Mouse (Mus musculus) lung, postnatal 0 days (tissue): Measurements from ENCODE around the gene Olfr638. TPM values are rescaled to one million over a fixed set of nuclear protein-coding genes. Genes with fewer than 3 reads are reported as not detected.
"Not testable (repeated sequence)": the region's sequence is repeated elsewhere in the genome, so short reads cannot be mapped to it uniquely, and the experiment has no call there.

Experiments used
- ATAC-seq: fragments of 200-750 bp; cut with Nextera tagmentation; 2 replicates; pipeline ENCODE4 v1.8.0; 2017; ENCODE audit warnings: moderate library complexity
- DNase-seq: peaks from one replicate; pipeline ENCODE4 v3.0.0-alpha.2; 2016; ENCODE audit warnings: low spot score
- H3K27ac ChIP-seq: fragments of 300-500 bp; sonication (generic); 2 replicates; pipeline ENCODE4 v1.5.1; 2014; ENCODE audit warnings: antibody characterized with exemption, mild to moderate bottlenecking, low read length, mixed read lengths
- H3K27me3 ChIP-seq: fragments of 300-500 bp; sonication (generic); replicated peaks from 2 replicates; pipeline ENCODE4 v1.6.1; 2014; ENCODE audit warnings: low read length, mixed read lengths; ENCODE audit not compliant: insufficient read depth
- H3K36me3 ChIP-seq: fragments of 300-500 bp; sonication (generic); 2 replicates; pipeline ENCODE4 v1.6.1; 2014; ENCODE audit warnings: low read length, mixed read lengths; ENCODE audit not compliant: insufficient read depth
- H3K4me1 ChIP-seq: fragments of 300-500 bp; sonication (generic); 2 replicates; pipeline ENCODE4 v1.6.1; 2014; ENCODE audit warnings: antibody characterized with exemption, low read depth, low read length, mixed read lengths; ENCODE audit not compliant: insufficient read depth
- H3K4me2 ChIP-seq: fragments of 300-500 bp; sonication (generic); replicated peaks from 2 replicates; pipeline ENCODE4 v1.6.1; 2014; ENCODE audit warnings: low read depth, mild to moderate bottlenecking, low read length, moderate library complexity, mixed read lengths
- H3K4me3 ChIP-seq: fragments of 300-500 bp; sonication (generic); 2 replicates; pipeline ENCODE4 v1.5.1; 2014; ENCODE audit warnings: low read depth, low read length
- H3K9ac ChIP-seq: fragments of 300-500 bp; sonication (generic); replicated peaks from 2 replicates; pipeline ENCODE4 v1.6.1; 2014; ENCODE audit warnings: low read depth, mild to moderate bottlenecking
- H3K9me3 ChIP-seq: fragments of 300-500 bp; sonication (generic); 2 replicates; pipeline ENCODE4 v1.6.1; 2016; ENCODE audit warnings: low read length, mixed read lengths
- CTCF ChIP-seq: IDR thresholded peaks from 2 replicates; pipeline ENCODE4 v1.5.1; 2016; ENCODE audit warnings: antibody characterized with exemption, mild to moderate bottlenecking
- EP300 ChIP-seq: IDR thresholded peaks from 2 replicates; pipeline ENCODE4 v1.6.1; 2016; ENCODE audit warnings: antibody characterized with exemption, mild to moderate bottlenecking, control low read depth
- WGBS: fragments of 180-500 bp; shearing (Covaris S2); extraction: QIAGEN DNeasy Blood & Tissue Kit; methylation state at CpG from one replicate; pipeline ENCODE4 v1.1.7; 2014; 5-methylcytosine and 5-hydroxymethylcytosine counted together
- polyA plus RNA-seq: library from polyadenylated mRNA; unstranded; fragments of >200 nt; fragmentation: Nextera tagmentation; extraction: Ambion mirVana; gene quantifications from 2 replicates; pipeline ENCODE4 v1.2.1, GENCODE M21; 2015

Gene Olfr638
- not detected in 2 replicates for polyA plus RNA-seq

DNA sequence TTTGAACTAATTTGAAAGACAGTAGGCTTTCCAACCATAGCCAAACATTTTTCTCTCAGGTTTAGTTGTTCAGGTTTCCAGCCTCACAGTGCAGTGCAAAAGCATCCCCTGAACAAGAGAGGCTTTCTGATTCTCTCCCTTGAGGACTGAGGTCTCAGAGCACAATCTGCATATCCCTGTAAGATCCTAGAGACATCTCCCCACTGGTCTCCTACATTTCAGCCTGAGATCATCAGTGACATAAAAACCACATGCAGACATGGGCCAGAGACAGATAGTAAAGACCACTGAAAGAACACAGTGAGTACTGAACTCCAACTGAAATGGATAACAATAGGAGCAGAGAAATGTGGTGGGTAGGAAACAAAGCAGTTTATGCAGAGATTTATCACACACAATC is at the start of gene Olfr638:
Gene Olfr638 (plus strand): TSS at position 301 of the 400 bp plus-strand sequence.
- Histone ChIP-seq H3K4me3 (no peak within 1 kb of the TSS), H3K27ac (no peak within 1 kb of the TSS), H3K4me1 (no peaks in the 10 kb centered on the region), H3K9ac (no peak within 1 kb of the TSS), H3K4me2 (no peak within 1 kb of the TSS), H3K27me3 (no peaks in the 10 kb centered on the region), H3K36me3 (no peaks in the 10 kb centered on the region), H3K9me3 (no peaks in the 10 kb centered on the region)
- no peak for ATAC-seq
- DNase-seq: no peak
- TF ChIP-seq CTCF: no peak

DNA sequence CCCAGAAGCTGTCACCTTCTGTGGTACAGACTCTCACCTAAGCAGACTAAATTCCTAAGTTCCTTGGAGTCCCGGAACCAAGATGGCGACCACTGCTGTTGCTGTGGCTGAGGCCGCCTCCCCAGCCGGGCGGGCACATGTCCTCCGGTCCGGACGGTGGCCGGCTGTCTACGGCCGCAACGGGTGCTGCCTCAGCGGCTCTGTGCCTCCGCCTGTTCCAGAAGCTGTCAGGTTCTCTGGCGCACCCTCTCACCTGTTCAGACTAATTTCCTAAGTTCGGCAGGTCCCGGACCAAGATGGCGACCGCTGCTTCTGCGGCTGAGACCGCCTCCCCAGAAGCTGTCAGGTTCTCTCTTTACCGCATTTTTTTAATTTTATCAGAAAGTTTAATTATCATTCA is 31.7 kb upstream of the Olfr638 start:
- H3K4me1 ChIP-seq, H3K4me2 ChIP-seq, H3K27ac ChIP-seq, H3K4me3 ChIP-seq, ATAC-seq, H3K9me3 ChIP-seq, H3K27me3 ChIP-seq, DNase-seq, H3K9ac ChIP-seq, H3K36me3 ChIP-seq: not testable (repeated sequence)
- WGBS: 93% methylated on average over 22 of the region's 22 CpGs

DNA sequence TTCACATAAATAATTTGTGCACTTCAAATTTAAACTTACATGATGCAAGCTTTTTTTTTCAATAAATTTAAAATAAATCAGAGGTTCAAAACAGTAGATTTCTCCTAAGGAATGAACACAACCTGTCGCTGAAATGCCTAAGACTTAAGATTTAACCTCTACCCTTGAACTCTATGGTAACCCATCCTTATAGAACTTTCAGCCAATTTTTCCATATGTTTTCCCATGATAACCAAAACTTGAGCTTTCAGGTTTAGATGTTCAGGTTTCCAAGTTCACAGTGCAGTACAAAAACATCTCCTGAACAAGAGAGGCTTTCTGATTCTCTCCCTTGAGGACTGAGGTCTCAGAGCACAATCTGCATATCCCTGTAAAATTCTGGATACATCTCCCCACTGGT is 27.7 kb upstream of the Olfr638 start, which contains the start of gene Olfr635:
Gene Olfr635 (plus strand): TSS at position 301 of the 400 bp plus-strand sequence.
- DNase-seq: no peak

DNA sequence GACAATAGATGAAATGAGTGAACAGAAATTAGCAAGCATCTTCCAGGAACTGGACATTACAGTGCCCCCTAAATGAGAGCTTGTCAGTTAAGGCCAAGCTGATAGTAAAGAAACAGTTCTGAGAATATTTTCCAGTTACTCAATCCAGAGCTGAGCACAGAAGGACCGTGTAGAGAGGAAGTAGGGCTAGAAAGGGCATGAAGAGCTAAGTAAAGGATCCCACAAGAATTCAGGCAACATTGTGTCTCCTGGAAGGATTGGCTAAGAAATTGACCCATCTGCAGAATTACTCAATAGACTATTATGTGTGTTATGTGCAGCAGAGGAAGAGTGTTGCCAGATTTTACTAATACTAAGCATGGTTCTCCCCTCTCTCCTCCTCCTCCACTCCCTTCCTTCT is 26.8 kb upstream of the Olfr638 start:
- H3K36me3 ChIP-seq: no peaks in the 10 kb centered on the region
- no peaks in the 10 kb centered on the region for H3K9me3 ChIP-seq
- H3K4me2 ChIP-seq: no peak overlapping the region
- H3K27me3 ChIP-seq: no peaks in the 10 kb centered on the region
- no peak for ATAC-seq
- H3K4me1 ChIP-seq: no peaks in the 10 kb centered on the region
- DNase-seq: no peak
- 28% methylated on average over 1 of the region's 1 CpGs for WGBS
- no peak overlapping the region for H3K27ac ChIP-seq
- H3K4me3 ChIP-seq: no peak overlapping the region
- no peak overlapping the region for H3K9ac ChIP-seq
- TF ChIP-seq CTCF: no peak
- no peak for TF ChIP-seq EP300

More for the DNA sequence above, 27.7 kb upstream of the Olfr638 start, which contains the start of gene Olfr635:
- TF ChIP-seq EP300 (no peak), CTCF (no peak)
- no peak within 1 kb of the TSS for H3K27ac ChIP-seq
- no peak for ATAC-seq
- no peak within 1 kb of the TSS for H3K9ac ChIP-seq
- H3K4me2 ChIP-seq: no peak within 1 kb of the TSS
- H3K4me1 ChIP-seq: no peaks in the 10 kb centered on the region
- no peaks in the 10 kb centered on the region for H3K9me3 ChIP-seq
- H3K36me3 ChIP-seq: no peaks in the 10 kb centered on the region
- H3K27me3 ChIP-seq: no peaks in the 10 kb centered on the region
- H3K4me3 ChIP-seq: no peak within 1 kb of the TSS
- WGBS: 73% methylated on average over 1 of the region's 1 CpGs

DNA sequence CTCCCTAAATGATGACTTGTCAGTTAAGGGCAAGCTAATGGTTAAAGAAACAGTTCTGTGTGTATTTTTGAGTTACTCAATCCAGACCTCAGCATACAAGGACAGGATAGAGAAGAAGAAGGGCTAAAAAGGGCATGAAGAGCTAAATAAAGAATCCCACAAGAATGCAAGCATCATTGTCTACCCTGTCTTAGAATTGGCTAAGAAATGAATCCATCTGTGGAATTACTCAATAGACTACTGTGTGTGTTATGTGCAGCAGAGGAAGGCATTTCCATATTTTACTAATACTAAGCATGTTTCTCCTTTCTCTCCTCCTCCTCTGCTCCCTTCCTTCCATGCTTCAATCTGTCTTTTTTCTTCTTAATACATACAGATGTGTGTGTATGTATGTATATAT is 578 bp downstream of the Olfr638 start:
- no peak for ATAC-seq
- TF ChIP-seq CTCF (no peak), EP300 (no peak)
- no peaks in the 10 kb centered on the region for H3K27me3 ChIP-seq
- H3K4me3 ChIP-seq: no peak overlapping the region
- no peak overlapping the region for H3K27ac ChIP-seq
- no peak overlapping the region for H3K4me2 ChIP-seq
- H3K36me3 ChIP-seq: no peaks in the 10 kb centered on the region
- no peak for DNase-seq
- H3K9ac ChIP-seq: no peak overlapping the region
- no peaks in the 10 kb centered on the region for H3K4me1 ChIP-seq
- no peaks in the 10 kb centered on the region for H3K9me3 ChIP-seq

DNA sequence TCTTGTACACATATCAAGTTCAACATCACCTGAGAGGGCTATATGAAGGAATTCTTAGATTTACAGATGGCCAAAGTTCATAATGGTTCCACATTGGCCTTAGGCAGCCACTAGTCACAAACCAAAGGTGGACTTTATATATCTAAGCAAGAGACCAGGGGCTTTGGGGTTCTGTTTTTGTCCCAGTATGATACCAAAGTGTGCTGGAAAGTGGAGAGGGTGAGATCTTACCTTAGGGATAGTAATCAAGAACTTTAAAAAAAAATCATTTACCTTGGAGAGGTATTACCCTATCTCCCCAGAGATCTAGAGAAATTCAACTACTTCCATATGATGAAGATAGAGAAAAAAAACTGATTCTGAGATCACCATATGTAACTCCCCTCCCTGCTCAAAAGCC is 18.7 kb downstream of the Olfr638 start, which contains the start of gene Olfr639:
Gene Olfr639 (minus strand): TSS at position 101 of the 400 bp plus-strand sequence.
- no peaks in the 10 kb centered on the region for H3K9me3 ChIP-seq

DNA sequence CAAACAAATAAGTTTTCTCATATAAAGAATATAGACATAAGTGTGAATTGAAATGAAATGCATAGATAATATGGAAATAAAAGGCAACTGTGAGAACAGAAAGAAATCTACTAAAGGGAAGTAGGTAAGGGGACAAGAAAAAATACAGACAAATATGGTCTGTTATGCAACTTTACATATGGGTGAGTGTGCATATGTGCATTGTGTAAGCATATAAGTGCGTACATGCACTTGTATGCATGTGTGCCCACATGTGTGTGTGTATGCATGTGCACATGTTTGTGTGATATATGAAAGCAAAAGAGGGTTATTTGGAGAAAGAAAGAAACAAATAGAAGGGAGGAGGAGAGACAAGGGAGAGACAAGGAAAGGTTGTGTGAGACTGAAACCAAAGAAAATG is 20.4 kb downstream of the Olfr638 start:
- no peak overlapping the region for H3K9ac ChIP-seq
- DNase-seq (no peak), ATAC-seq (no peak)
- H3K36me3 ChIP-seq: no peaks in the 10 kb centered on the region
- H3K27me3 ChIP-seq: no peaks in the 10 kb centered on the region
- no peak overlapping the region for H3K27ac ChIP-seq
- H3K4me2 ChIP-seq: no peak overlapping the region
- WGBS: 68% methylated on average over 1 of the region's 1 CpGs
- no peaks in the 10 kb centered on the region for H3K9me3 ChIP-seq
- no peaks in the 10 kb centered on the region for H3K4me1 ChIP-seq
- no peak overlapping the region for H3K4me3 ChIP-seq
- no peak for TF ChIP-seq CTCF
- no peak for TF ChIP-seq EP300

More for the DNA sequence above, 18.7 kb downstream of the Olfr638 start, which contains the start of gene Olfr639:
- Histone ChIP-seq H3K27ac (no peak within 1 kb of the TSS), H3K4me2 (no peak within 1 kb of the TSS), H3K27me3 (no peaks in the 10 kb centered on the region), H3K4me3 (no peak within 1 kb of the TSS), H3K9ac (no peak within 1 kb of the TSS), H3K4me1 (no peaks in the 10 kb centered on the region), H3K36me3 (no peaks in the 10 kb centered on the region)
- no peak for ATAC-seq
- DNase-seq: no peak
- TF ChIP-seq EP300 (no peak), CTCF (no peak)
